Mouse (Mus musculus): ENCODE data around the gene Crebrf.

DNA sequence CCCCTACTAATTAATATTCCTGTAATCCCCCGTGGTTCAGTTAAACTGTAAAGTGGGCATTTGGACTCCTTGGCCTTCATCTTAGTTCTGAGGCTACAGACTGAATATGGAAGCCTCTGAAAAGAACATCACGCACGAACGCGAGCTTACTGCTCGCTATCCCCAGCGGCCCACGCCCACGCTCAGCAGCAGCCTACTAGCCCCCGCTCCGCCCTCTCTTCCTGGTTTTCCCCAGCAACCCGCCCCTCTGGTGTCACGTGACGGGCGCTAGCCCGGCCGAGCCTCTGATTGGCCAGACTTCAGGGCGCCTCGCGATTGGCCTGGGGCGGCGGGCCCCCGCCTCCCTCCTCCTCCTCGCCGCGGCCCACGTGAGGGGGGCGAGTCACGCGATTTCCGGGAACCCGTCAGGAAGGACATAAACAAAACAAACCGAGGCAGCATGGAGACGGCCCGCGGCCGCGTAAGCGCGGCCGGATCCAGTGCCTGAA is at the start of gene Crebrf:
- TF ChIP-seq GATA1 (IDR thresholded peaks at IDR 0.05; ENCODE audit: borderline replicate concordance, low read length) (no peak), FLI1 (IDR thresholded peaks at IDR 0.05; ENCODE audit: low read length) (no peak)
